Mouse (Mus musculus) myocyte (in vitro differentiated cells): ENCODE data around the gene Eps8.

ENCODE experiments used
- CEBPB ChIP-seq: IDR thresholded peaks from 2 replicates; pipeline ENCODE4 v1.6.1; 2011; ENCODE audit warnings: mild to moderate bottlenecking, moderate library complexity; ENCODE audit not compliant: poor library complexity, insufficient read depth, severe bottlenecking
- MAX ChIP-seq: IDR thresholded peaks from one replicate; pipeline ENCODE4 v1.6.1; 2011; ENCODE audit warnings: low read depth, mild to moderate bottlenecking, control low read depth
- POLR2A ChIP-seq: IDR thresholded peaks from one replicate; pipeline ENCODE4 v1.6.1; 2011; ENCODE audit warnings: low read depth, mild to moderate bottlenecking, control low read depth, moderate library complexity; ENCODE audit not compliant: insufficient read length
- POLR2AphosphoS2 ChIP-seq: IDR thresholded peaks from one replicate; pipeline ENCODE4 v1.6.1; 2011; ENCODE audit warnings: low read depth, control low read depth; ENCODE audit not compliant: insufficient read length
- USF1 ChIP-seq: IDR thresholded peaks from one replicate; pipeline ENCODE4 v1.6.1; 2011; ENCODE audit warnings: low read depth, mild to moderate bottlenecking, control low read depth, moderate library complexity

DNA sequence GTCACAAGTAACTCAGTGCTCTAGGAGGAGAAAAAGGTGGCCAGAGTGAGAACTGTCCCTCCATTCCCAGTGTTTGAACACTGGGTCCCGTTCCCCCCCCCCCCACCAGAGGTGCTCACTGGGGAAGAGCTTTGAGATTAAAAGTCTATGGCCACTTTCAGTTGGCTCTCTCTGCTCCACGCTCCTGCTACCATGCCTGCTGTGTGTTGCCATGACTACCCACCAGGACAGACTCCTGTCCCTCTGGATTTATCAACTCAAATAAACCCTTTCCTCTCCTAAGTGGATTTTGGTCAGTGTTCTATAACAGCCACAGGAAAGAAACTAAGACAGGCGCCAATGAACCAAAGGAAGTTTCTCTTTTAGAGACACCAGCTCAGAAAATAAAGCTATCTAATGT lies 128.9 kb downstream of the Eps8 start:
- TF ChIP-seq MAX (no peak), POLR2A (no peak), USF1 (no peak), POLR2AphosphoS2 (no peak), CEBPB (no peak)
